Mouse (Mus musculus): Measurements from ENCODE around the gene Uchl1. TPM values are rescaled to one million over a fixed set of nuclear protein-coding genes. Genes with fewer than 3 reads are reported as not detected.

Gene Uchl1
- polyA plus RNA-seq (2014; fragmentation: Illumina TruSeq; extraction: RNeasy Lipid Tissue Mini Kit (QIAGEN cat#74804)), result 5.8 TPM

GRCm38 (mm10) chr5:66675983-66676382 lies at the start of gene Uchl1:
Gene Uchl1 (plus strand): TSS chr5:66676091.

Other genes with a start within 250 kb of the Uchl1 start
- gene Apbb2, start 57.3 kb upstream of the Uchl1 start, polyA plus RNA-seq (2014; fragmentation: Illumina TruSeq; extraction: RNeasy Lipid Tissue Mini Kit (QIAGEN cat#74804)), result 21.2 TPM
- 22.9 TPM for gene Limch1, start 69.7 kb downstream of the Uchl1 start, polyA plus RNA-seq (2014; fragmentation: Illumina TruSeq; extraction: RNeasy Lipid Tissue Mini Kit (QIAGEN cat#74804))